ENCODE assay signal across 12 mouse cellular contexts in genomic region chr6:137144526-137144840, GRCm38 (mm10). TPM values are rescaled to one million over a fixed set of nuclear protein-coding genes. Genes with fewer than 3 reads are reported as not detected.
DNase-seq lines count a peak whose midpoint lies in the region; ATAC-seq and TF ChIP-seq lines count a peak whose summit lies in the region.
"Had no signal": no experiment of that assay in that cellular context is flagged by ENCODE, and none has a peak within 500 bp of the region (broad histone marks: within the 10 kb centered on the region; RNA-seq: fewer than 3 reads in every experiment).

No protein-coding gene starts in this region.

- 68% methylated on average over 10 of the region's 10 CpGs for WGBS in kidney, embryonic 14.5 days
- WGBS in lung, postnatal 0 days = 18% methylated on average over 10 of the region's 10 CpGs
- 55% methylated on average over 10 of the region's 10 CpGs for WGBS in stomach, postnatal 0 days

- peak; percentile 64 for DNase-seq in heart, adult 11 months
- DNase-seq in heart, adult 9 months (ENCODE audit: low spot score in 2 of 2) = no peak
- DNase-seq in kidney, adult 9 months = no peak
- DNase-seq in lung, postnatal 0 days (ENCODE audit: low spot score) = no peak
- DNase-seq in lung, postnatal 14 days = no peak
- DNase-seq in stomach, postnatal 0 days (ENCODE audit: low spot score) = no peak
- DNase-seq in urinary bladder, adult 18-20 months (ENCODE audit: low spot score in 2 of 2) = no peak
- DNase-seq: cerebellum, adult 11-12 months; right cerebral cortex, postnatal 14 days had no signal

- TF ChIP-seq CTCF in lung, postnatal 0 days (IDR thresholded peaks at IDR 0.05) = no peak
- no peak for TF ChIP-seq CTCF in stomach, postnatal 0 days (IDR thresholded peaks at IDR 0.05; ENCODE audit: low read depth)

- no peaks in the 10 kb centered on the region for H3K36me3 ChIP-seq in kidney, embryonic 14.5 days (ENCODE audit: control insufficient read depth, insufficient read depth, low read length)
- no peaks in the 10 kb centered on the region for H3K36me3 ChIP-seq in lung, postnatal 0 days (ENCODE audit: insufficient read depth, low read length)
- H3K36me3 ChIP-seq in stomach, postnatal 0 days (ENCODE audit: control insufficient read depth, insufficient read depth, low read length) = no peaks in the 10 kb centered on the region
- H3K36me3 ChIP-seq: midbrain, embryonic 10.5 days had no signal

- ATAC-seq in kidney, embryonic 14.5 days (ENCODE audit: low FRiP score, low TSS enrichment) = no peak
- peak; percentile 20 for ATAC-seq in lung, postnatal 0 days
- no peak for ATAC-seq in stomach, postnatal 0 days (ENCODE audit: low FRiP score, low TSS enrichment)
- ATAC-seq: hindbrain, postnatal 0 days had no signal

- TF ChIP-seq EP300 in lung, postnatal 0 days (IDR thresholded peaks at IDR 0.05) = no peak
- TF ChIP-seq EP300 in stomach, postnatal 0 days (optimal IDR thresholded peaks at IDR 0.05) = no peak

- H3K9ac ChIP-seq in kidney, embryonic 14.5 days (ENCODE audit: low read depth, low read length) = no peak overlapping the region
- no peak overlapping the region for H3K9ac ChIP-seq in lung, postnatal 0 days (replicated peaks; ENCODE audit: low read depth)
- no peak overlapping the region for H3K9ac ChIP-seq in stomach, postnatal 0 days (ENCODE audit: low read length)

- peaks cover 21% of the 10 kb centered on the region; the same call in 1 of the 2 replicates for H3K4me1 ChIP-seq in kidney, embryonic 14.5 days (ENCODE audit: control insufficient read depth, insufficient read depth, low read length)
- H3K4me1 ChIP-seq in lung, postnatal 0 days (ENCODE audit: insufficient read depth, low read depth, low read length) = peaks cover 4% of the 10 kb centered on the region; the same call in 1 of the 2 replicates
- 0 out of 2 replicates have a peak, but pooled peaks cover 2% of the 10 kb centered on the region for H3K4me1 ChIP-seq in stomach, postnatal 0 days (replicated peaks; ENCODE audit: control insufficient read depth, insufficient read depth)

- H3K4me3 ChIP-seq in kidney, embryonic 14.5 days (ENCODE audit: low read length) = no peak overlapping the region
- H3K4me3 ChIP-seq in lung, postnatal 0 days (ENCODE audit: low read depth, low read length) = no peak overlapping the region
- H3K4me3 ChIP-seq in stomach, postnatal 0 days (ENCODE audit: low read depth, low read length) = no peak overlapping the region
- H3K4me3 ChIP-seq: midbrain, embryonic 10.5 days had no signal

- H3K27me3 ChIP-seq in kidney, embryonic 14.5 days (ENCODE audit: control insufficient read depth, insufficient read depth, low read length) = no peaks in the 10 kb centered on the region
- H3K27me3 ChIP-seq in lung, postnatal 0 days (replicated peaks; ENCODE audit: insufficient read depth, low read length) = no peaks in the 10 kb centered on the region
- H3K27me3 ChIP-seq in stomach, postnatal 0 days (ENCODE audit: control insufficient read depth, insufficient read depth, low read length) = no peaks in the 10 kb centered on the region

- peak overlapping the region; percentile 68 for H3K27ac ChIP-seq in kidney, embryonic 14.5 days (ENCODE audit: low read depth, low read length)
- peak overlapping the region; percentile 65; the same call in 1 of the 2 replicates for H3K27ac ChIP-seq in lung, postnatal 0 days (ENCODE audit: low read length)
- peak overlapping the region; percentile 76 for H3K27ac ChIP-seq in stomach, postnatal 0 days (replicated peaks)
- H3K27ac ChIP-seq: hindbrain, postnatal 0 days had no signal

- no peaks in the 10 kb centered on the region for H3K9me3 ChIP-seq in kidney, embryonic 14.5 days (ENCODE audit: control insufficient read depth, low read length)
- H3K9me3 ChIP-seq in lung, postnatal 0 days (ENCODE audit: low read length) = no peaks in the 10 kb centered on the region
- no peaks in the 10 kb centered on the region for H3K9me3 ChIP-seq in stomach, postnatal 0 days (ENCODE audit: control insufficient read depth, low read length)
- H3K9me3 ChIP-seq: midbrain, embryonic 10.5 days had no signal

- H3K4me2 ChIP-seq in kidney, embryonic 14.5 days (replicated peaks; ENCODE audit: low read depth, low read length) = no peak overlapping the region
- H3K4me2 ChIP-seq in lung, postnatal 0 days (replicated peaks; ENCODE audit: low read depth, low read length) = no peak overlapping the region
- H3K4me2 ChIP-seq in stomach, postnatal 0 days (replicated peaks; ENCODE audit: low read depth) = no peak overlapping the region

RNA-seq across cellular contexts. Expression of gene Rerg, which starts 25.8 kb away (rescaled TPM):
- 8.8 and 13.2 TPM in 2 replicates for polyA plus RNA-seq in kidney, embryonic 14.5 days (2014; fragmentation: Nextera tagmentation; extraction: Ambion mirVana)
- 33.4 and 42.9 TPM in 2 replicates for polyA plus RNA-seq in lung, postnatal 0 days (2015; fragmentation: Nextera tagmentation; extraction: Ambion mirVana)
- 22.5 and 23.9 TPM in 2 replicates for polyA plus RNA-seq in stomach, postnatal 0 days (2015; fragmentation: Nextera tagmentation; extraction: Ambion mirVana)
